Mouse (Mus musculus) stomach, postnatal 0 days (tissue): ENCODE results near the gene Rabif. TPM values are rescaled to one million over a fixed set of nuclear protein-coding genes. Genes with fewer than 3 reads are reported as not detected.
A peak's percentile ranks its signal among the peaks of the same experiment; 100 is the strongest.
"Not testable (repeated sequence)": the region's sequence is repeated elsewhere in the genome, so short reads cannot be mapped to it uniquely, and the experiment has no call there.

Experiments used
- ATAC-seq: fragments of 200-750 bp; cut with Nextera tagmentation; 2 replicates; pipeline ENCODE4 v1.8.0; 2017; ENCODE audit not compliant: low FRiP score, low TSS enrichment
- DNase-seq: peaks from one replicate; pipeline ENCODE4 v3.0.0-alpha.2; 2016; ENCODE audit warnings: low spot score
- H3K27ac ChIP-seq: fragments of 300-500 bp; sonication (generic); replicated peaks from 2 replicates; pipeline ENCODE4 v1.5.1; 2014; ENCODE audit warnings: mild to moderate bottlenecking, control low read depth
- H3K27me3 ChIP-seq: fragments of 300-500 bp; sonication (generic); 2 replicates; pipeline ENCODE4 v1.6.1; 2014; ENCODE audit warnings: low read length; ENCODE audit not compliant: control insufficient read depth, insufficient read depth
- H3K36me3 ChIP-seq: fragments of 300-500 bp; sonication (generic); 2 replicates; pipeline ENCODE4 v1.6.1; 2014; ENCODE audit warnings: low read length, mixed read lengths; ENCODE audit not compliant: control insufficient read depth, insufficient read depth
- H3K4me1 ChIP-seq: fragments of 300-500 bp; sonication (generic); replicated peaks from 2 replicates; pipeline ENCODE4 v1.6.1; 2014; ENCODE audit warnings: antibody characterized with exemption; ENCODE audit not compliant: control insufficient read depth, insufficient read depth
- H3K4me2 ChIP-seq: fragments of 300-500 bp; sonication (generic); replicated peaks from 2 replicates; pipeline ENCODE4 v1.6.1; 2014; ENCODE audit warnings: low read depth, mild to moderate bottlenecking, control low read depth, moderate library complexity
- H3K4me3 ChIP-seq: fragments of 300-500 bp; sonication (generic); 2 replicates; pipeline ENCODE4 v1.5.1; 2014; ENCODE audit warnings: low read depth, low read length, control low read depth
- H3K9ac ChIP-seq: fragments of 300-500 bp; sonication (generic); 2 replicates; pipeline ENCODE4 v1.6.1; 2014; ENCODE audit warnings: mild to moderate bottlenecking, low read length, control low read depth, mixed read lengths
- H3K9me3 ChIP-seq: fragments of 300-500 bp; sonication (generic); 2 replicates; pipeline ENCODE4 v1.6.1; 2016; ENCODE audit warnings: low read length; ENCODE audit not compliant: control insufficient read depth
- CTCF ChIP-seq: IDR thresholded peaks from 2 replicates; pipeline ENCODE4 v1.5.1; 2016; ENCODE audit warnings: antibody characterized with exemption, low read depth, mild to moderate bottlenecking, moderate library complexity
- EP300 ChIP-seq: optimal IDR thresholded peaks from 2 replicates; pipeline ENCODE3; 2016; ENCODE audit warnings: antibody characterized with exemption
- WGBS: fragments of 180-500 bp; shearing (Covaris S2); extraction: QIAGEN DNeasy Blood & Tissue Kit; methylation state at CpG from one replicate; pipeline ENCODE4 v1.1.7; 2014; 5-methylcytosine and 5-hydroxymethylcytosine counted together
- polyA plus RNA-seq: library from polyadenylated mRNA; unstranded; fragments of >200 nt; fragmentation: Nextera tagmentation; extraction: Ambion mirVana; gene quantifications from 2 replicates; pipeline ENCODE4 v1.2.1, GENCODE M21; 2015

Gene Rabif
- polyA plus RNA-seq, 1 experiment from 2014 or later, result 31.4 TPM

- ATAC-seq, result peak; percentile 20
- Histone ChIP-seq H3K36me3 (peaks cover 2% of the 10 kb centered on the region; the same call in 1 of the 2 replicates), H3K27me3 (no peaks in the 10 kb centered on the region), H3K27ac (peak overlapping the region; percentile 86), H3K9ac (peak overlapping the region; percentile 65; the same call in 1 of the 2 replicates), H3K4me1 (peaks cover 6% of the 10 kb centered on the region), H3K4me3 (peak overlapping the region; percentile 52), H3K9me3 (no peaks in the 10 kb centered on the region), H3K4me2 (peak overlapping the region; percentile 91)
- 23% methylated on average over 16 of the region's 16 CpGs for WGBS
- TF ChIP-seq CTCF (no peak), EP300 (no peak)
- DNase-seq, result no peak
Observed at GRCm38 (mm10) chr1:134513876-134514590, 19.6 kb downstream of the Rabif start.

GRCm38 (mm10) chr1:134515891-134516290 lies 21.4 kb downstream of the Rabif start:
- H3K27me3 ChIP-seq, result no peaks in the 10 kb centered on the region
- H3K4me2 ChIP-seq, result no peak overlapping the region
- peaks cover 6% of the 10 kb centered on the region for H3K4me1 ChIP-seq
- H3K9me3 ChIP-seq, result no peaks in the 10 kb centered on the region
- no peak overlapping the region for H3K4me3 ChIP-seq
- no peak overlapping the region for H3K27ac ChIP-seq
- no peak for TF ChIP-seq CTCF
- no peak for TF ChIP-seq EP300
- H3K36me3 ChIP-seq, result no peaks in the 10 kb centered on the region
- WGBS, result 67% methylated on average over 2 of the region's 2 CpGs
- DNase-seq (no peak), ATAC-seq (no peak)
- H3K9ac ChIP-seq, result no peak overlapping the region

- DNase-seq, result no peak
- Histone ChIP-seq H3K27ac (no peak overlapping the region), H3K36me3 (no peaks in the 10 kb centered on the region), H3K4me1 (peaks cover 6% of the 10 kb centered on the region), H3K4me2 (no peak overlapping the region), H3K9ac (no peak overlapping the region), H3K4me3 (no peak overlapping the region), H3K27me3 (no peaks in the 10 kb centered on the region), H3K9me3 (no peaks in the 10 kb centered on the region)
- WGBS, result 25% methylated on average over 4 of the region's 4 CpGs
- no peak for ATAC-seq
- TF ChIP-seq EP300 (no peak), CTCF (no peak)
Observed at GRCm38 (mm10) chr1:134516491-134517198, 22.2 kb downstream of the Rabif start.

GRCm38 (mm10) chr1:134517841-134518240 lies 23.4 kb downstream of the Rabif start:
- 90% methylated on average over 13 of the region's 14 CpGs for WGBS
- not testable (repeated sequence) for H3K27ac ChIP-seq

GRCm38 (mm10) chr1:134518677-134519076 lies 24.2 kb downstream of the Rabif start:
- H3K27ac ChIP-seq, result no peak overlapping the region
- no peak overlapping the region; the same call in 1 of the 2 replicates for H3K4me2 ChIP-seq
- no peak for TF ChIP-seq EP300
- TF ChIP-seq CTCF, result peak; percentile 92
- H3K9ac ChIP-seq, result no peak overlapping the region
- ATAC-seq (peak; percentile 80), DNase-seq (peak; percentile 85)
- H3K4me1 ChIP-seq, result peaks cover 2% of the 10 kb centered on the region; the same call in 1 of the 2 replicates
- no peaks in the 10 kb centered on the region for H3K9me3 ChIP-seq
- no peak overlapping the region for H3K4me3 ChIP-seq
- no peaks in the 10 kb centered on the region for H3K36me3 ChIP-seq
- WGBS, result 9% methylated on average over 7 of the region's 7 CpGs
- H3K27me3 ChIP-seq, result no peaks in the 10 kb centered on the region

More at GRCm38 (mm10) chr1:134517841-134518240, 23.4 kb downstream of the Rabif start:
- ATAC-seq, H3K4me1 ChIP-seq, H3K36me3 ChIP-seq, H3K4me2 ChIP-seq, H3K9ac ChIP-seq, H3K27me3 ChIP-seq, H3K4me3 ChIP-seq, H3K9me3 ChIP-seq, DNase-seq: not testable (repeated sequence)

- not testable (repeated sequence) for H3K4me2 ChIP-seq, H3K9ac ChIP-seq, H3K4me1 ChIP-seq, H3K36me3 ChIP-seq, H3K9me3 ChIP-seq, H3K4me3 ChIP-seq, DNase-seq, H3K27ac ChIP-seq, H3K27me3 ChIP-seq, ATAC-seq
- 77% methylated on average over 5 of the region's 5 CpGs for WGBS
Observed at GRCm38 (mm10) chr1:134519201-134519600, 24.8 kb downstream of the Rabif start.
